Mouse (Mus musculus) forebrain, postnatal 0 days (tissue): Measurements from ENCODE around the gene Fbxw15. TPM values are rescaled to one million over a fixed set of nuclear protein-coding genes. Genes with fewer than 3 reads are reported as not detected.
"Not testable (repeated sequence)": the region's sequence is repeated elsewhere in the genome, so short reads cannot be mapped to it uniquely, and the experiment has no call there.

Experiments
- ATAC-seq: fragments of 200-750 bp; cut with Nextera tagmentation; 2 replicates; pipeline ENCODE4 v1.8.0; 2017; ENCODE audit warnings: mild to moderate bottlenecking, moderate library complexity
- DNase-seq: peaks from one replicate; pipeline ENCODE4 v3.0.0-alpha.2; 2015
- H3K27ac ChIP-seq: fragments of 300-500 bp; sonication (generic); 2 replicates; pipeline ENCODE4 v1.5.1; 2014; ENCODE audit warnings: low read depth, mild to moderate bottlenecking, antibody characterized with exemption, low read length, moderate library complexity, mixed read lengths
- H3K27me3 ChIP-seq: fragments of 300-500 bp; sonication (generic); 2 replicates; pipeline ENCODE4 v1.6.1; 2014; ENCODE audit warnings: mild to moderate bottlenecking, low read length, mixed read lengths; ENCODE audit not compliant: insufficient read depth
- H3K36me3 ChIP-seq: fragments of 300-500 bp; sonication (generic); 2 replicates; pipeline ENCODE4 v1.6.1; 2014; ENCODE audit warnings: mild to moderate bottlenecking, moderate library complexity; ENCODE audit not compliant: insufficient read depth
- H3K4me1 ChIP-seq: fragments of 300-500 bp; sonication (generic); 2 replicates; pipeline ENCODE4 v1.6.1; 2014; ENCODE audit warnings: antibody characterized with exemption; ENCODE audit not compliant: insufficient read depth
- H3K4me2 ChIP-seq: fragments of 300-500 bp; sonication (generic); 2 replicates; pipeline ENCODE4 v1.6.1; 2014; ENCODE audit warnings: low read depth, mild to moderate bottlenecking, moderate library complexity
- H3K4me3 ChIP-seq: fragments of 300-500 bp; sonication (generic); 2 replicates; pipeline ENCODE4 v1.5.1; 2014; ENCODE audit warnings: low read depth, low read length, mixed read lengths
- H3K9ac ChIP-seq: fragments of 300-500 bp; sonication (generic); 2 replicates; pipeline ENCODE4 v1.6.1; 2014; ENCODE audit warnings: mild to moderate bottlenecking
- H3K9me3 ChIP-seq: fragments of 300-500 bp; sonication (generic); 2 replicates; pipeline ENCODE4 v1.6.1; 2016; ENCODE audit warnings: low read length
- CTCF ChIP-seq: sonication (generic); IDR thresholded peaks from 2 replicates; pipeline ENCODE4 v1.5.1; 2016; ENCODE audit warnings: antibody characterized with exemption, control low read depth, low read depth
- WGBS: fragments of 180-500 bp; shearing (Covaris S2); extraction: QIAGEN DNeasy Blood & Tissue Kit; methylation state at CpG from one replicate; pipeline ENCODE4 v1.1.7; 2014; 5-methylcytosine and 5-hydroxymethylcytosine counted together
- polyA plus RNA-seq: library from polyadenylated mRNA; unstranded; fragments of >200 nt; fragmentation: Nextera tagmentation; extraction: Ambion mirVana; gene quantifications from 2 replicates; pipeline ENCODE4 v1.2.1, GENCODE M21; 2015
- total RNA-seq: library from RNA; depleted of rRNA; stranded (reverse); fragments of >200 nt; gene quantifications from 2 replicates; pipeline ENCODE4 v1.2.3, GENCODE M21; 2014; rRNA removed

Fbxw15 gene
- total RNA-seq, result 0.71 TPM in 1 of 2 replicates, not detected in the other
- not detected in 2 replicates for polyA plus RNA-seq

DNA sequence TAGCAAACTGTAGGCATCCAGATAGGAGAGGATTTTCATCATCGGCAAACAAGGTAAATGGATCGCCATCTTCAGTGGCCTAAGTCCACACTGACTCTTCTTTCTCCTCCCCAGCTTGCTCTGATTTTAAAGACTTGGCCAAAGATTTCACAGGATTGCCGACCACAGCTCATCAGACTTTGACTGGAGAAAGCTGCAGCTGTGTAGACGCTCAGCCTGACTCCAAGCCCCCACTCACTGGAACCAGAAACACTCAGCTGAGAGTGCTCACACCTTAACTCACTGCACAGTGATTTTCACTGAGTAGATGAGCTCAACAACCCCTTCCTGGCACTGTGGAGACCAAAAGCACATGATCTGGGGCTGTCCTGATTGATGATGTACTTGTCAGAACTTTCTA is at the start of gene Fbxw15:
TSS of gene Fbxw15 (minus strand) at position 101 of the 400 bp plus-strand sequence.
- not testable (repeated sequence) for H3K9me3 ChIP-seq, H3K36me3 ChIP-seq, H3K27ac ChIP-seq, H3K4me1 ChIP-seq, H3K9ac ChIP-seq, H3K27me3 ChIP-seq, DNase-seq, ATAC-seq, H3K4me3 ChIP-seq, H3K4me2 ChIP-seq
- WGBS, result 89% methylated on average over 4 of the region's 4 CpGs

DNA sequence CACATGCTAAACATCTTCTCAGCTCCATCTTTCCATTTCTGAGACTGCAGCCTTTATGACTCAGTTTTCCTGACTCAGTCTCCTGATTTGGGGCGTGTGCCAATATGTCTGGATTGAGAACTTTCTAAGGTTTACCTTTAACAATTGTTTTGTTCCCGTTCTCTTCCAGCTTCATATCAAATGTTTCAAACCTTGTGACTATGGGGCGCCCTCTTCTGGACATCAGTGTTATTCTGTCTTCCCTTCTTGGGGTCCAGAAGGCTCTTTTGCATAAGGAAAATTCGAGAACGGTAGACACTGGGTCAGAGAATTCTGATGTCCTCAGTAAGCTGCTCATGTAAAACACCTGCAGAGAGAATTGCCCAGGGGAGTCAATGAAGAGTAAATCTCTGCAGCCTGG is 38.8 kb upstream of the Fbxw15 start:
- peak; percentile 21 for DNase-seq
- TF ChIP-seq CTCF, result peak; percentile 46
- H3K27me3 ChIP-seq, ATAC-seq, H3K4me3 ChIP-seq, H3K4me2 ChIP-seq, H3K27ac ChIP-seq, H3K4me1 ChIP-seq, H3K9ac ChIP-seq, H3K36me3 ChIP-seq, H3K9me3 ChIP-seq: not testable (repeated sequence)
- WGBS, result 35% methylated on average over 5 of the region's 5 CpGs

DNA sequence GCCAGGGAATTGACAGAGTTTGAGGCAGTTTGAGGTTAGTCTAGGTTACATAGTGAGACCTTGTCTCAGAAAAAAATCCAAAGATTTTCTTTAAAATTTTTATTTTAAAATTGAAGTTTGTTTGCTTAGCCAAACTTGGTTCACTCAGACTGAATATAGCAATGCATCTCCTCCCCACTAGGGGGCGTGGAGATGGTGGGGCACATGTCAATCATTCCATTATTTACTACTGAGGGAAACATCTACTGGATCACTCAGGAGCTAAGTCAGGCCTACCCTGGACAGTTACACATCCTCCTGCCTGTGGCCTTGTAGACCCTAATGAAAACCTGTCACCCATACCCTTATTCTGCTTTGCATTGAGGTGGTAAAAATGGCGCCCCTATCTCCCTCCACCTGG is 34.1 kb upstream of the Fbxw15 start:
- H3K9me3 ChIP-seq, H3K27me3 ChIP-seq, H3K4me3 ChIP-seq, ATAC-seq, DNase-seq, H3K4me1 ChIP-seq, H3K4me2 ChIP-seq, H3K36me3 ChIP-seq, H3K27ac ChIP-seq, H3K9ac ChIP-seq: not testable (repeated sequence)
- WGBS, result 58% methylated on average over 2 of the region's 2 CpGs

- H3K27ac ChIP-seq, result no peak overlapping the region
- no peak overlapping the region for H3K4me3 ChIP-seq
- no peaks in the 10 kb centered on the region for H3K4me1 ChIP-seq
- no peaks in the 10 kb centered on the region for H3K27me3 ChIP-seq
- no peaks in the 10 kb centered on the region for H3K9me3 ChIP-seq
- no peaks in the 10 kb centered on the region for H3K36me3 ChIP-seq
- DNase-seq, result no peak
- no peak for TF ChIP-seq CTCF
- ATAC-seq, result no peak
- H3K4me2 ChIP-seq, result no peak overlapping the region
- no peak overlapping the region for H3K9ac ChIP-seq
Observed at GRCm38 (mm10) chr9:109597226-109597625, 29.2 kb upstream of the Fbxw15 start.

DNA sequence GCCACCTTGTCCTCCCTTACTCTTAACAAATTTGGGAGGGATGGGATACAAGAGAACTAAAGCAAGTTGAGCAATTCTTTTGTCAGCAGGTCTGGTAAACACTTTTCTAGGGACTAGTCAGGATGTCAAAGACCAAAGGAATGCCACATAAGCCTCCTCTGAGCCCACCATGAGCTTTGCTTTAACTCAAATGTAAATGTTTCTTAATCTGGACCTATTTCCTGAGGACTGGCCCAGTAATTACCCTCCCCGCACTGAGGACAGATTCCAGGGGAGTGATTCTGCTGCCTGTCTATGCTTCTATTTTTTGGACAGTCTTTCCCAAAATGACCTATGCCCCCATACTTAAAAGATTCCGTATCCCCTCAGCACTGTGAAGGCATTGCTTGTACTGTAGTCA is 26.8 kb upstream of the Fbxw15 start:
- WGBS, result 86% methylated on average over 2 of the region's 2 CpGs
- no peak for ATAC-seq
- H3K9me3 ChIP-seq, result no peaks in the 10 kb centered on the region

GRCm38 (mm10) chr9:109565546-109565945 is 2.5 kb downstream of the Fbxw15 start:
- H3K36me3 ChIP-seq, result no peaks in the 10 kb centered on the region
- no peaks in the 10 kb centered on the region for H3K9me3 ChIP-seq
- TF ChIP-seq CTCF, result no peak
- no peak overlapping the region for H3K9ac ChIP-seq
- no peak overlapping the region for H3K4me3 ChIP-seq
- 82% methylated on average over 1 of the region's 1 CpGs for WGBS
- H3K4me1 ChIP-seq, result no peaks in the 10 kb centered on the region
- no peak for ATAC-seq
- H3K27me3 ChIP-seq, result no peaks in the 10 kb centered on the region
- no peak for DNase-seq
- H3K4me2 ChIP-seq, result no peak overlapping the region
- H3K27ac ChIP-seq, result no peak overlapping the region

More for the DNA sequence above, 26.8 kb upstream of the Fbxw15 start:
- Histone ChIP-seq H3K27ac (no peak overlapping the region), H3K4me2 (no peak overlapping the region), H3K9ac (no peak overlapping the region), H3K4me3 (no peak overlapping the region), H3K36me3 (no peaks in the 10 kb centered on the region), H3K4me1 (no peaks in the 10 kb centered on the region), H3K27me3 (no peaks in the 10 kb centered on the region)
- TF ChIP-seq CTCF, result no peak
- no peak for DNase-seq

DNA sequence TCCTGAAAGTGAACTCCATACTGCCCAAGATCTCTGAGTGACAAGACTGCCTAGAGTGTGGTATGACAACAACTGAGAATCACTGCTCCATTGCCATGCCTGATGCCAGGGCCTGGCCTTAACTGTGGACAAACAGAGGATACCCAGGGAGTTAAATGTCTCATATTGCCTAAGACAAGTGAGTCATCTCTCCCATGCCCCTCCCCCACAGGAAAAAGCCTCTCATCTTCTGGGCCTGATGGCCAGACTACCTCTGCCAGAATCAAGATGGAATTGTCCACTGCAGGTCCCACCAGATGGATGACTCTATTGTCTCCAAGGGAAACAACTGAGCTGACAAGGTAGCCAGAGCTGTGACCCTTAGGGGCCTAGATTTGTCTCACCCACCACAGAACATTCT is 6.0 kb downstream of the Fbxw15 start:
- not testable (repeated sequence) for H3K27ac ChIP-seq, H3K27me3 ChIP-seq, H3K4me3 ChIP-seq, H3K9me3 ChIP-seq, ATAC-seq, H3K4me1 ChIP-seq, H3K36me3 ChIP-seq, H3K4me2 ChIP-seq, DNase-seq, H3K9ac ChIP-seq

DNA sequence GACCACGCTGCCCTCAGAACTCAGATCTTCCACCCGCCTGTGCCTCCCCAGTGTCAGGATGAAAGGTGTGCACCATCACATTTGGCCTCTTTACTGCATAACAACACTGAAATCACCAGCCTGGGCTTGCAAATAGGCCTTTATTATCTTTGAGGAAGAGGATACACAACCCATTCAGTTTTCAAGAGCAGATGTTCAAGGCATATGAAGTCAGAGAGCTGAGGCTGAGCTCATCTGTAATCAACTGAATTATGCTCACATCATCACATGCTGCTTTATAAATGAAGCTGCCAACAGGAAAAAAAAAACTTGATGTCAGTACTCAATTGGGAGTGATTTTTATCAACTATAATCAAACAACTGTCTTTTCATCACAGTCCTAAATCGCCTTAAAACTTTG is 15.6 kb downstream of the Fbxw15 start:
- DNase-seq (no peak), ATAC-seq (no peak)
- Histone ChIP-seq H3K4me1 (no peaks in the 10 kb centered on the region), H3K9ac (no peak overlapping the region), H3K4me3 (no peak overlapping the region), H3K36me3 (no peaks in the 10 kb centered on the region), H3K9me3 (no peaks in the 10 kb centered on the region), H3K4me2 (no peak overlapping the region), H3K27me3 (no peaks in the 10 kb centered on the region), H3K27ac (no peak overlapping the region)
- TF ChIP-seq CTCF, result no peak
- WGBS, result 81% methylated on average over 3 of the region's 3 CpGs

- not testable (repeated sequence) for H3K9ac ChIP-seq, DNase-seq, H3K9me3 ChIP-seq, H3K4me2 ChIP-seq, ATAC-seq, H3K27me3 ChIP-seq, H3K27ac ChIP-seq, H3K4me1 ChIP-seq, H3K36me3 ChIP-seq, H3K4me3 ChIP-seq
- 11% methylated on average over 2 of the region's 2 CpGs for WGBS
Observed at GRCm38 (mm10) chr9:109549666-109550065, 18.4 kb downstream of the Fbxw15 start.
